9 mouse cellular contexts compared by ENCODE assay signal in genomic region chr6:88132051-88132450, GRCm38 (mm10). TPM values are rescaled to one million over a fixed set of nuclear protein-coding genes. Genes with fewer than 3 reads are reported as not detected.
DNase-seq lines count a peak whose midpoint lies in the region; ATAC-seq and TF ChIP-seq lines count a peak whose summit lies in the region.
"Had no signal": no experiment of that assay in that cellular context is flagged by ENCODE, and none has a peak within 500 bp of the region (broad histone marks: within the 10 kb centered on the region; RNA-seq: fewer than 3 reads in every experiment).

No protein-coding gene starts in this region.

- H3K4me3 ChIP-seq in kidney, embryonic 15.5 days (replicated peaks), result no peak overlapping the region
- H3K4me3 ChIP-seq in embryonic facial prominence, embryonic 12.5 days, result peak overlapping the region; percentile 2; the same call in 1 of the 2 replicates
- H3K4me3 ChIP-seq in hindbrain, embryonic 13.5 days, result peak overlapping the region; percentile 14; the same call in 1 of the 2 replicates
- H3K4me3 ChIP-seq in midbrain, postnatal 0 days (ENCODE audit: low read depth, low read length), result no peak overlapping the region

- H3K4me1 ChIP-seq in kidney, embryonic 15.5 days, result peaks cover 24% of the 10 kb centered on the region
- H3K4me1 ChIP-seq in embryonic facial prominence, embryonic 12.5 days, result peaks cover 18% of the 10 kb centered on the region; the same call in 1 of the 2 replicates
- peaks cover 28% of the 10 kb centered on the region for H3K4me1 ChIP-seq in hindbrain, embryonic 13.5 days (replicated peaks)
- peaks cover 3% of the 10 kb centered on the region; the same call in 1 of the 2 replicates for H3K4me1 ChIP-seq in midbrain, postnatal 0 days (ENCODE audit: insufficient read depth, low read length)

- ATAC-seq in kidney, embryonic 15.5 days (replicated peaks; ENCODE audit: low FRiP score), result 0 out of 2 replicates have a peak, but pooled peaks have one; percentile 23
- ATAC-seq in embryonic facial prominence, embryonic 12.5 days (ENCODE audit: insufficient number of reproducible peaks, insufficient read depth, low FRiP score, low TSS enrichment), result peak; percentile 45; the same call in 1 of the 2 replicates
- peak; percentile 82 for ATAC-seq in hindbrain, embryonic 13.5 days (ENCODE audit: low FRiP score)
- peak; percentile 57 for ATAC-seq in midbrain, postnatal 0 days (ENCODE audit: low FRiP score)

- TF ChIP-seq CTCF in midbrain, postnatal 0 days (IDR thresholded peaks at IDR 0.05), result no peak

- 0 out of 2 replicates have a peak, but pooled peaks cover 3% of the 10 kb centered on the region for H3K27me3 ChIP-seq in kidney, embryonic 15.5 days
- H3K27me3 ChIP-seq in embryonic facial prominence, embryonic 12.5 days, result peaks cover 3% of the 10 kb centered on the region; the same call in 1 of the 2 replicates
- H3K27me3 ChIP-seq in hindbrain, embryonic 13.5 days, result peaks cover 18% of the 10 kb centered on the region
- H3K27me3 ChIP-seq in midbrain, postnatal 0 days (ENCODE audit: insufficient read depth, low read length), result no peaks in the 10 kb centered on the region

- H3K9me3 ChIP-seq in kidney, embryonic 15.5 days (replicated peaks), result no peaks in the 10 kb centered on the region
- 0 out of 2 replicates have a peak, but pooled peaks cover 3% of the 10 kb centered on the region for H3K9me3 ChIP-seq in embryonic facial prominence, embryonic 12.5 days
- no peaks in the 10 kb centered on the region for H3K9me3 ChIP-seq in hindbrain, embryonic 13.5 days
- H3K9me3 ChIP-seq in midbrain, postnatal 0 days (ENCODE audit: low read length), result no peaks in the 10 kb centered on the region

- WGBS in kidney, embryonic 15.5 days, result 9% methylated on average over 17 of the region's 17 CpGs
- WGBS in embryonic facial prominence, embryonic 12.5 days, result 3% methylated on average over 17 of the region's 17 CpGs
- 2% methylated on average over 17 of the region's 17 CpGs for WGBS in hindbrain, embryonic 13.5 days
- 6% methylated on average over 17 of the region's 17 CpGs for WGBS in midbrain, postnatal 0 days

- DNase-seq in kidney, adult 9 months, result no peak
- peak; percentile 44 for DNase-seq in midbrain, postnatal 0 days (ENCODE audit: low spot score)
- no peak for DNase-seq in layer of hippocampus, adult 8-10 months (ENCODE audit: low spot score in 2 of 2)
- DNase-seq in cerebellum, adult 9-11 months, result no peak
- no peak for DNase-seq in urinary bladder, postnatal 4 days (ENCODE audit: low spot score in 2 of 2)
- DNase-seq: thymus, postnatal 4 days had no signal

- no peaks in the 10 kb centered on the region for H3K36me3 ChIP-seq in kidney, embryonic 15.5 days
- H3K36me3 ChIP-seq in embryonic facial prominence, embryonic 12.5 days, result no peaks in the 10 kb centered on the region
- H3K36me3 ChIP-seq in hindbrain, embryonic 13.5 days, result no peaks in the 10 kb centered on the region
- H3K36me3 ChIP-seq in midbrain, postnatal 0 days (ENCODE audit: insufficient read depth, low read length), result no peaks in the 10 kb centered on the region

- peak overlapping the region; percentile 40 for H3K4me2 ChIP-seq in kidney, embryonic 15.5 days
- peak overlapping the region; percentile 36 for H3K4me2 ChIP-seq in embryonic facial prominence, embryonic 12.5 days (replicated peaks)
- H3K4me2 ChIP-seq in hindbrain, embryonic 13.5 days, result peak overlapping the region; percentile 49
- H3K4me2 ChIP-seq in midbrain, postnatal 0 days (ENCODE audit: low read depth, low read length, poor library complexity, severe bottlenecking), result peak overlapping the region; percentile 12; the same call in 1 of the 2 replicates

- H3K27ac ChIP-seq in kidney, embryonic 15.5 days, result no peak overlapping the region
- no peak overlapping the region for H3K27ac ChIP-seq in embryonic facial prominence, embryonic 12.5 days
- peak overlapping the region; percentile 19 for H3K27ac ChIP-seq in hindbrain, embryonic 13.5 days
- H3K27ac ChIP-seq in midbrain, postnatal 0 days (ENCODE audit: low read depth, low read length), result peak overlapping the region; percentile 4; the same call in 1 of the 2 replicates

- H3K9ac ChIP-seq in kidney, embryonic 15.5 days, result no peak overlapping the region
- H3K9ac ChIP-seq in embryonic facial prominence, embryonic 12.5 days, result peak overlapping the region; percentile 44
- H3K9ac ChIP-seq in hindbrain, embryonic 13.5 days, result peak overlapping the region; percentile 59
- peak overlapping the region; percentile 9; the same call in 1 of the 2 replicates for H3K9ac ChIP-seq in midbrain, postnatal 0 days (replicated peaks; ENCODE audit: low read length, poor library complexity, severe bottlenecking)

RNA-seq across cellular contexts. Expression of gene Rpn1, which starts 47.8 kb away (rescaled TPM):
- 403 and 425 TPM in 2 replicates for polyA plus RNA-seq in kidney, embryonic 15.5 days (2015; fragmentation: Nextera tagmentation; extraction: Ambion mirVana)
- 345 and 352 TPM in 2 replicates for polyA plus RNA-seq in embryonic facial prominence, embryonic 12.5 days (2016; fragmentation: Nextera tagmentation; extraction: Ambion mirVana)
- polyA plus RNA-seq in hindbrain, embryonic 13.5 days (2015; fragmentation: Nextera tagmentation; extraction: Ambion mirVana), result 284 and 286 TPM in 2 replicates
- total RNA-seq in midbrain, postnatal 0 days (2014; rRNA removed), result 196 and 198 TPM in 2 replicates
- polyA plus RNA-seq in midbrain, postnatal 0 days (2015; fragmentation: Nextera tagmentation; extraction: Ambion mirVana), result 252 and 261 TPM in 2 replicates
- total RNA-seq in layer of hippocampus, adult 8-10 months (2022), result 100 to 1,000 TPM; 164 to 216 (median 188) TPM

Comparison
In these comparisons a context has a peak if more than half of its experiments do, and no peak if none do; other contexts are left out.
1. ATAC-seq: peak in every context shown above with its lines; median percentile 82 in hindbrain, embryonic 13.5 days; 57 in midbrain, postnatal 0 days; 45 in embryonic facial prominence, embryonic 12.5 days; 23 in kidney, embryonic 15.5 days.
2. H3K27ac ChIP-seq: peak in hindbrain, embryonic 13.5 days (single experiment) and midbrain, postnatal 0 days (single experiment); none in kidney, embryonic 15.5 days (single experiment) and embryonic facial prominence, embryonic 12.5 days (single experiment).
3. H3K4me3 ChIP-seq: peak in embryonic facial prominence, embryonic 12.5 days (single experiment) and hindbrain, embryonic 13.5 days (single experiment); none in kidney, embryonic 15.5 days (single experiment) and midbrain, postnatal 0 days (single experiment).
4. Peak in every context shown above with its lines, with median percentiles within 50 percentile points of each other: H3K4me2 ChIP-seq.